Mouse (Mus musculus) bone marrow, adult 2 months (tissue): ENCODE measurements around the gene Glp2r.

ENCODE experiments used
- CTCF ChIP-seq: fragments of 200-500 bp; IDR thresholded peaks from 2 replicates; pipeline ENCODE4 v1.5.1; 2011; ENCODE audit warnings: low read length, control low read depth; ENCODE audit not compliant: control insufficient read depth, insufficient read depth
- POLR2A ChIP-seq: fragments of 200-500 bp; IDR thresholded peaks from 2 replicates; pipeline ENCODE4 v1.6.1; 2011; ENCODE audit warnings: low read depth, mild to moderate bottlenecking, control low read depth, low read length, borderline replicate concordance; ENCODE audit not compliant: control insufficient read depth

- TF ChIP-seq POLR2A, result no peak
- no peak for TF ChIP-seq CTCF
Observed at GRCm38 (mm10) chr11:67679300-67679699, 91.7 kb downstream of the Glp2r start.
